Mouse (Mus musculus) CD4-positive helper T cell, adult 2 months (primary cell): Measurements from ENCODE around the gene Bmp3.

Experiments used
- DNase-seq: peaks from one replicate; pipeline ENCODE4 v3.0.0-alpha.2; 2012; ENCODE audit warnings: low read depth, missing footprints, low spot score

Gene Bmp3

DNA sequence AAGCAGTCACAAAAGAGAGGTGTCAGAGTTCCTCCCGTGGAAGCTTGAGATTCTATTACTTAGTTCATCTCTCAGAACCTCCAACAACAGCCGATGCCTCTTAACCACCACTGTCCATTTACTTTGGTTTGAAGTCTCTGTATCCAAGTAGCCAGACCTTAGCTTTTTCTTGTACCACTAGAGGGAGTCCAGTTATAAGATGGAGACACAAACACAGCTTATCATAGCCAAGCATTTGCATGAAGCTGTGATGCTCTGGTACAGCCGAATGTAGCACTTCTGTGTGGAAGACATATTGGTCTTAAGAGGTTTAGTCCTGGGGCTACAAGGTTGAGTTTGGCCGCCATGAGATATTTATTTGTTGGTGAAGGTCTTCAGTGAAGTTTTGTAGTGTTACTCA is 48.1 kb downstream of the Bmp3 start:
- no peak for DNase-seq

DNA sequence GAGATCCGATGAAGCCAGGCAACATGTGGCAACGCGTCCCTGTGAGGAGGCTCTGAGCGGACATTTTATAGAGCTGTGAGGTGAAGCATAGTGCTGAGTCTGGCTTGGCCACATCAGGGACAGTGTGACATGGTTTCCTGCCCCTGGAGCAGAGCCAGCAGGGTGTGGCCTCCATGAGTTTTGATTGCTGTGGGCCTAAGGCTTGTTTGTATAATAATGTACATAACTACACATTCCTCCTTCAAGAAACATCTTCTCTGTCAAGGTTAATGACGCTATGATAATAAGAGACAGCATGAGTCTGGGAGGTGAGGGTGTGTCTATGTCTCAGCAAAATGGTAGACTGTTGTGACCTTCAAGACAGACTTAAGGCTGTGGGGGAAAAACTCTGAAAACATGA is 64.5 kb downstream of the Bmp3 start:
- no peak for DNase-seq

DNA sequence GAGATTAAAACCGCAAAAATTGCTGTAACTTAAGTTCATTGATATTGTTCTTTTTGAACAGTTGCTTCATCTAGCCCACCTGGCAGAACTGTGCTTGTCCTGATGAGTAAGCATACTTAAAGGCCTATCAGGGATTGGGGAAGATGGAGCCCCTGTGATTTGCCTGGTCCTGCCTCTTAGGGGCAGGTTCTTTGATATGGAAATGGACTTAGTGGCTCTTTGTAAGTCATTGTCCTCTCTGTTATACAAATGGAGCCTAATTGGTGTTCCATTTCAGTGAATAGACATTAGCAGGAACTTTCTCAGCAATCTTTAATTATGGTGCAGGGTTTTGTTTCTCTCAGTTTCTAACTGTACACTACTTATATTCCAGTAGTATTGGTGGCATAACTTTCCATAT is 67.4 kb downstream of the Bmp3 start:
- no peak for DNase-seq

DNA sequence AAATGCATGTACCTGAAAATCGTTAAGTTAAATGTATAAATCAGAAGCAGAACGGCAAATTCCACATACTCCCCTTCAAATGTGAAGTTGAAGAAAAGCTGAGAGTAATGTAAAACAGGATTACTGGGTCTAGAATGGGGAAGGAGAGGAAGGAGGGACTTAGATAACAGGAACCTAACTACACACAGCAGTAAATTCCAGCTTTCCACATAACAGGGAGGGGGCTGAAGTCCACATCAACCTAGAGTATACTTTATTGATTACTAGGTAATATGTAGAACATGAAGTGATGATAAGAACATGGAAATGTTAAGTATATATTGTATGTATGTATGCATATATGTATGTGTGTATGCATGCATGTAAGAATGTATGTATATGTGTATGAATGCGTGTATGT is 68.7 kb downstream of the Bmp3 start:
- no peak for DNase-seq
